ENCODE assay signal across 11 mouse cellular contexts in genomic region chr4:33594997-33595657, GRCm38 (mm10).
DNase-seq lines count a peak whose midpoint lies in the region; ATAC-seq and TF ChIP-seq lines count a peak whose summit lies in the region.
"Had no signal": no experiment of that assay in that cellular context is flagged by ENCODE, and none has a peak within 500 bp of the region (broad histone marks: within the 10 kb centered on the region; RNA-seq: fewer than 3 reads in every experiment).

No protein-coding gene starts in this region.

- H3K9me3 ChIP-seq in embryonic facial prominence, embryonic 10.5 days, result peaks cover 3% of the 10 kb centered on the region; the same call in 1 of the 2 replicates
- peaks cover 4% of the 10 kb centered on the region for H3K9me3 ChIP-seq in hindbrain, embryonic 13.5 days
- H3K9me3 ChIP-seq in midbrain, postnatal 0 days (ENCODE audit: low read length), result no peaks in the 10 kb centered on the region
- H3K9me3 ChIP-seq: stomach, embryonic 15.5 days had no signal

- peaks cover 9% of the 10 kb centered on the region; the same call in 1 of the 2 replicates for H3K4me1 ChIP-seq in embryonic facial prominence, embryonic 10.5 days
- H3K4me1 ChIP-seq in hindbrain, embryonic 13.5 days (replicated peaks), result peaks cover 11% of the 10 kb centered on the region; the same call in 1 of the 2 replicates
- H3K4me1 ChIP-seq in midbrain, postnatal 0 days (ENCODE audit: insufficient read depth, low read length), result peaks cover 5% of the 10 kb centered on the region; the same call in 1 of the 2 replicates
- H3K4me1 ChIP-seq: stomach, embryonic 15.5 days had no signal

- peak; percentile 34 for DNase-seq in CD4-positive helper T cell, adult 2 months (ENCODE audit: low read depth, low spot score)
- DNase-seq in embryonic facial prominence, embryonic 10.5 days (ENCODE audit: low spot score), result no peak
- peak; percentile 24 for DNase-seq in midbrain, postnatal 0 days (ENCODE audit: low spot score)
- DNase-seq in cerebellum, adult 11-12 months, result no peak
- DNase-seq in urinary bladder, adult 2 months (ENCODE audit: low spot score), result no peak
- DNase-seq in right cerebral cortex, postnatal 4 days, result no peak
- DNase-seq: kidney, postnatal 14 days; lung, postnatal 36 days had no signal

- ATAC-seq in hindbrain, embryonic 13.5 days (ENCODE audit: low FRiP score), result peak; percentile 49; the same call in 1 of the 2 replicates
- ATAC-seq in midbrain, postnatal 0 days (ENCODE audit: low FRiP score), result peak; percentile 66; the same call in 1 of the 2 replicates

- no peak for TF ChIP-seq CTCF in midbrain, postnatal 0 days (IDR thresholded peaks at IDR 0.05)

- 43% methylated on average over 11 of the region's 11 CpGs for WGBS in embryonic facial prominence, embryonic 10.5 days
- 36% methylated on average over 10 of the region's 11 CpGs for WGBS in hindbrain, embryonic 13.5 days
- 26% methylated on average over 11 of the region's 11 CpGs for WGBS in midbrain, postnatal 0 days

- no peaks in the 10 kb centered on the region for H3K36me3 ChIP-seq in embryonic facial prominence, embryonic 10.5 days (replicated peaks)
- H3K36me3 ChIP-seq in hindbrain, embryonic 13.5 days, result no peaks in the 10 kb centered on the region
- no peaks in the 10 kb centered on the region for H3K36me3 ChIP-seq in midbrain, postnatal 0 days (ENCODE audit: insufficient read depth, low read length)
- H3K36me3 ChIP-seq: neural tube, embryonic 13.5 days; stomach, embryonic 15.5 days had no signal

- no peak overlapping the region for H3K4me3 ChIP-seq in embryonic facial prominence, embryonic 10.5 days
- no peak overlapping the region for H3K4me3 ChIP-seq in hindbrain, embryonic 13.5 days
- no peak overlapping the region for H3K4me3 ChIP-seq in midbrain, postnatal 0 days (ENCODE audit: low read depth, low read length)
- H3K4me3 ChIP-seq: neural tube, embryonic 13.5 days; stomach, embryonic 15.5 days had no signal

- H3K9ac ChIP-seq in hindbrain, embryonic 13.5 days, result peak overlapping the region; percentile 53; the same call in 1 of the 2 replicates
- no peak overlapping the region for H3K9ac ChIP-seq in midbrain, postnatal 0 days (replicated peaks; ENCODE audit: low read length, poor library complexity, severe bottlenecking)
- H3K9ac ChIP-seq: neural tube, embryonic 13.5 days; stomach, embryonic 15.5 days had no signal

- H3K27me3 ChIP-seq in embryonic facial prominence, embryonic 10.5 days (replicated peaks; ENCODE audit: low read depth, poor library complexity, severe bottlenecking), result peaks cover 1% of the 10 kb centered on the region; the same call in 1 of the 2 replicates
- H3K27me3 ChIP-seq in hindbrain, embryonic 13.5 days, result no peaks in the 10 kb centered on the region
- no peaks in the 10 kb centered on the region for H3K27me3 ChIP-seq in midbrain, postnatal 0 days (ENCODE audit: insufficient read depth, low read length)
- H3K27me3 ChIP-seq: neural tube, embryonic 13.5 days; stomach, embryonic 15.5 days had no signal

- peak overlapping the region; percentile 61; the same call in 1 of the 2 replicates for H3K27ac ChIP-seq in embryonic facial prominence, embryonic 10.5 days (replicated peaks)
- H3K27ac ChIP-seq in hindbrain, embryonic 13.5 days, result peak overlapping the region; percentile 52; the same call in 1 of the 2 replicates
- H3K27ac ChIP-seq in midbrain, postnatal 0 days (ENCODE audit: low read depth, low read length), result no peak overlapping the region; the same call in 1 of the 2 replicates
- H3K27ac ChIP-seq: neural tube, embryonic 13.5 days; stomach, embryonic 15.5 days had no signal

- no peak overlapping the region for H3K4me2 ChIP-seq in hindbrain, embryonic 13.5 days
- H3K4me2 ChIP-seq in midbrain, postnatal 0 days (ENCODE audit: low read depth, low read length, poor library complexity, severe bottlenecking), result no peak overlapping the region
- H3K4me2 ChIP-seq: neural tube, embryonic 13.5 days; stomach, embryonic 15.5 days had no signal

Comparison
In these comparisons a context has a peak if more than half of its experiments do, and no peak if none do; other contexts are left out.
1. DNase-seq: peak in CD4-positive helper T cell, adult 2 months (single experiment) and midbrain, postnatal 0 days (single experiment); none in embryonic facial prominence, embryonic 10.5 days (single experiment), cerebellum, adult 11-12 months (single experiment), urinary bladder, adult 2 months (single experiment) and right cerebral cortex, postnatal 4 days (single experiment).